Mouse (Mus musculus): ENCODE measurements around the gene Psmb7. TPM values are rescaled to one million over a fixed set of nuclear protein-coding genes. Genes with fewer than 3 reads are reported as not detected.

The Psmb7 gene
- 46.5 and 82.9 TPM in 2 replicates for polyA plus RNA-seq (2011; ENCODE audit: insufficient read depth, insufficient read length, low replicate concordance, missing spikeins)

DNA sequence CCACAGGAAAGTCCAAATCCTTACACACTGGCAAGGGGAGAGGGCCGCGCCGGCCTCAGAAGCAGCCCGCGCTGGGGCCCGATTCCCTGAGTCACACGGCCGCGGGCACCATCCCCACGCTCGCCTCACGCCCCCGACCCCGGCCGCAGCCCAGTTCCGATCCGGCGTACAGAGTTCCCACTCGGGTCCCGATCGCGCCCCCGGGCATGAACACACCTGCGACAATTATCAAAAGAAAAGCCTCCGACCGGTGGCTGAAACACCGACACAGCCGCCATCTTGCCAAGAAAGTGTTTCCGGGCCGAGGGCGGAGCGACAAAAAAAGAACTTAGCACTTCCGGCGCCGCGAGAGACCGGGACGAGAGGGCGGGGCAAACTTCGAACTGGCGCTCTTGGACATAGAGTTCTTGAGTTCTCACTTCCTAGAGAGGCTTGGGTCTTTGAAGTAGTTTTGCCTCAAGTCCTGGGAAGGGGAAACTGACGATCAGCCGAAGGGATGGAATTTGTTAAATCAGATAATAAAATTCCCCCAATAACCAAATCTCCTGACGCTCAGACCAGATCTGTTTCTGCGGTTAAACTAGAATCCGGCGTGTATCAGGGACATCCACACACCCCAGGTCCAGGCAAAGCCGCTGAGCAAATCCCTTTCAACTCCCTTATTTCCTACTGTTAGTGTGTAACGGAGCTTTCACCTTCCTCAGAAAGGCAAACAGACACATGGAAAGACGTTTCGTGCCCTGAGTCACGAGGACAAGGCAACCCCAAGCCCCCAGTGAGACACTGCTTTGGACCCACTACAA is at the start of gene Psmb7:
TSS of gene Psmb7 (minus strand) at position 463 of the 803 bp plus-strand sequence.
- TF ChIP-seq POLR2A (IDR thresholded peaks at IDR 0.05; ENCODE audit: borderline replicate concordance, control insufficient read depth, low read depth, low read length) (peak; percentile 44; the same call in 1 of the 2 replicates), CTCF (IDR thresholded peaks at IDR 0.05; ENCODE audit: control insufficient read depth, insufficient read depth, low read length) (no peak)
- Histone ChIP-seq H3K27ac (ENCODE audit: control insufficient read depth, insufficient read depth, low read depth, low read length, poor library complexity) (peak within 1 kb of the TSS; percentile 60; the same call in 1 of the 2 replicates), H3K4me3 (replicated peaks; ENCODE audit: control insufficient read depth, low read depth, low read length) (peak within 1 kb of the TSS; percentile 95), H3K4me1 (ENCODE audit: control insufficient read depth, insufficient read depth, low read length) (no peaks in the 10 kb centered on the region; the same call in 1 of the 2 replicates)
- WGBS, result 4% methylated on average over 52 of the region's 52 CpGs

DNA sequence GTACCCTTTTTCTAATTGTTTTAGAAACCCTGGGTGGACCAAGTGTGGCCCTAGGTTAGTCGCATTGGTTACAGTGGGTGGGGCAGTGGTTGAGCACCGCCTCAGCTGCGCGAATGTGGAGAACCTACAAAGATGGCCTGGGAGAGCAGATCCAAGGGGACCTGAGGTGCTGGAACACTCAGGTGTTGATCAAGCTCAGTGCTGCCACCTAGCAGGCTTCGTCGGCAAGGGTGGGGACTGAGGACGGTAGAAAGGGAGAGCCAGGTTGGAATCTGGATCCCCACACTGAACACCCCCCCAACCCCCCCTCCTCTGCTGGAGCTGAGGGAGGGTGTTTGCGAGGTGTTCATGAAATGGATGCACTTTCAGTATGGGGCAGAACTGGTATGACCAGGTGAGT is 47.7 kb upstream of the Psmb7 start:
- Histone ChIP-seq H3K27ac (ENCODE audit: control insufficient read depth, insufficient read depth, low read depth, low read length, poor library complexity) (no peak overlapping the region; the same call in 1 of the 2 replicates), H3K4me1 (ENCODE audit: control insufficient read depth, insufficient read depth, low read length) (no peaks in the 10 kb centered on the region), H3K4me3 (replicated peaks; ENCODE audit: control insufficient read depth, low read depth, low read length) (no peak overlapping the region)
- 20% methylated on average over 8 of the region's 8 CpGs for WGBS
- peak; percentile 60; the same call in 1 of the 2 replicates for TF ChIP-seq CTCF (IDR thresholded peaks at IDR 0.05; ENCODE audit: control insufficient read depth, insufficient read depth, low read length)
- no peak for TF ChIP-seq POLR2A (IDR thresholded peaks at IDR 0.05; ENCODE audit: borderline replicate concordance, control insufficient read depth, low read depth, low read length)

DNA sequence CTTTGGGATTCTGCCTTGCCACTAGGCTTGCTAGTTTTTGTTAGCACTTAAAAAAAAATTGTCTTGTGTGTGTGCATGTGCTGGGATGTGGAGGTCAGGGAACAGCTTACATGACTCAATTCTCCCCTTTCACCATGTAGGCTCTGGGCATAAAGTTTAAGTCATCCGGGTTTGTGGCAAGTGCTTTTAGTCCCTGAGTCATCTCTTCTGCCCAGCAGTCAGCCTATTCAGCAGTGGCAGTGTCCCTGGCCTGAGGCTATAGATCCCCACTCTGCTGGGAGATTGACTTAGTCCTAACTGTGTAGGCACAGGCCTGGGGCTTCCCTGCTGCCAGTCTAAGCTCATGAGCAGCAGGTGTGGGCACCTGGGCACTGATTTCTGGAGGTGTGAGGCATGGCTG is 46.0 kb upstream of the Psmb7 start:
- no peaks in the 10 kb centered on the region for H3K4me1 ChIP-seq (ENCODE audit: control insufficient read depth, insufficient read depth, low read length)
- no peak for TF ChIP-seq POLR2A (IDR thresholded peaks at IDR 0.05; ENCODE audit: borderline replicate concordance, control insufficient read depth, low read depth, low read length)
- no peak for TF ChIP-seq CTCF (IDR thresholded peaks at IDR 0.05; ENCODE audit: control insufficient read depth, insufficient read depth, low read length)
- 44% methylated on average over 1 of the region's 1 CpGs for WGBS
- H3K4me3 ChIP-seq (replicated peaks; ENCODE audit: control insufficient read depth, low read depth, low read length), result no peak overlapping the region
- H3K27ac ChIP-seq (ENCODE audit: control insufficient read depth, insufficient read depth, low read depth, low read length, poor library complexity), result no peak overlapping the region

DNA sequence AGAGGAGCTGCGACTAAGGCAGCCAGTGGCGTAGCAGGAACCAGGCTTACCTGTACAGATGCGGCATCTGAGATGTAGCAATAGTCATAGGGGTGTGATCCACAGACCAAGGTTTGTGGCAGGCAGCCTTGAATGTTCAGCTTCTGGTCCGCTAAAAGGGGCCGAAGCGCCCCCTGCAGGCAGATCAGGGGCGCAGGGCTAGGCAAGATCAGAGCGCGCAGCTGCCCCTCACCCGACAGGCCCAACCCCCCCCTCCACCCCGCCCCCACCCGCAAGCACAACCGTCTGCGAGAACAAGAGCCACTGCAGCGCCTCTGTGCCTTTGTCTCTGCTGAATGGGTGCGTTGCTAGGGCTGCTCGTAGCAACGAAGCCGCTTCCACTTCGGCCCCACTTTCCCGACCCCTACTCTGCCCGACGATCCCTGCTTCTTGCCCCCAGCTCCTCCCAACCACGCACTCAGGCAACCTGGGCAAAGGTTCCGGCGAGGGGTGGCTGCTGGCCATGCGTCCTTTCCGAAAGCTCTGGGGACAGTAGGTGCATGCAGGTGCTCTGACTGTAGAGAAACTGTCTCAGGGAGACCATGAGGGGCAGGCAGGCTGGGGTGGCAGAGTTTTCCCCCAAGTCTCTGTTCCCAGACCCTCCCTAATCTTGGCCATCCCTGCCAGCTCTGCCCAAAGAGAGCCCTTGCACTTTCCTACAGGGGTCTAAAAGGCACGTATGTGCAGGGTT is 45.1 kb upstream of the Psmb7 start:
- no peak for TF ChIP-seq POLR2A (IDR thresholded peaks at IDR 0.05; ENCODE audit: borderline replicate concordance, control insufficient read depth, low read depth, low read length)
- TF ChIP-seq CTCF (IDR thresholded peaks at IDR 0.05; ENCODE audit: control insufficient read depth, insufficient read depth, low read length), result peak; percentile 30; the same call in 1 of the 2 replicates
- Histone ChIP-seq H3K4me3 (replicated peaks; ENCODE audit: control insufficient read depth, low read depth, low read length) (no peak overlapping the region), H3K27ac (ENCODE audit: control insufficient read depth, insufficient read depth, low read depth, low read length, poor library complexity) (no peak overlapping the region), H3K4me1 (ENCODE audit: control insufficient read depth, insufficient read depth, low read length) (no peaks in the 10 kb centered on the region)
- WGBS, result 10% methylated on average over 29 of the region's 29 CpGs

DNA sequence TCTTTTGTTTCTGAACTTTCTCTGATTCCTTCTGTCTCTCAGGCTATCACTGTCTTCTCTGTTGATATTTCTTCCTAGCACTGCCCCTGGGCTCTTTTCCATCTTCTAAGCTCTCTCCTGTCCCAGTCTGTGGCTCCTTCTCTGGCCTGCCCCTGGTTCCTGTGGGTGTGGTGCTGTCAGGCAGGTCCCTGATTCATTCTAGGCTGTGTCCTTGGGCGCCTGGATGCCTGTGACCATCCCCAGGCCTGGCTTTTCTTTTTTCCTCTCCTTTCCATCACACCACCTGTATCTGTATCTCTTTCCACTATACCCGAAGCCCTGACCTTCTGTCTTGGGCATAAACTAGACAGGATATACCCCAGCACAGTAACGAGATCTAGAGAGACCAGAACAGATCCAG is 41.9 kb upstream of the Psmb7 start:
- TF ChIP-seq POLR2A (IDR thresholded peaks at IDR 0.05; ENCODE audit: borderline replicate concordance, control insufficient read depth, low read depth, low read length) (no peak), CTCF (IDR thresholded peaks at IDR 0.05; ENCODE audit: control insufficient read depth, insufficient read depth, low read length) (no peak)
- Histone ChIP-seq H3K4me1 (ENCODE audit: control insufficient read depth, insufficient read depth, low read length) (no peaks in the 10 kb centered on the region), H3K4me3 (replicated peaks; ENCODE audit: control insufficient read depth, low read depth, low read length) (no peak overlapping the region), H3K27ac (ENCODE audit: control insufficient read depth, insufficient read depth, low read depth, low read length, poor library complexity) (no peak overlapping the region)
- WGBS, result 69% methylated on average over 3 of the region's 3 CpGs

DNA sequence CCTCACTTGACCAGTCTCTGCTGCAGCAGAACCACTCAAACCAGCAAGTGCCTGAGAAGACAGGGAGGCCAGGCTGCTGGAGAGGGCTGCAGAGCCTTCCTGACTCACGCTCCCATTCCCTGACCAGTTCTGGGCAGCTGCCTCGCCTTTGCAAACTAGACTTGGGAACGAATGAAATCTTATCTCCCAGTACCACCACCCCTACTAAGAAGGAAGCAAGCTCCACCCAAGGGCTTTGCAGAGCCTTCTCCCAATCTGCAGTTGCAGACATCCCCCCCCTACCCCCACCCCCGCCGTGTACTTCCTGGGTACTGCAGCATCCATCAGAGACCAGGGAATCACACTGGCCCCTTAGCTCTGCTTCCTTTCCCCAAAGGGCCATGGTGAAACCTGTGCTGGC is 39.2 kb upstream of the Psmb7 start:
- WGBS, result 59% methylated on average over 5 of the region's 5 CpGs
- Histone ChIP-seq H3K4me3 (replicated peaks; ENCODE audit: control insufficient read depth, low read depth, low read length) (no peak overlapping the region), H3K4me1 (ENCODE audit: control insufficient read depth, insufficient read depth, low read length) (no peaks in the 10 kb centered on the region), H3K27ac (ENCODE audit: control insufficient read depth, insufficient read depth, low read depth, low read length, poor library complexity) (no peak overlapping the region)
- TF ChIP-seq POLR2A (IDR thresholded peaks at IDR 0.05; ENCODE audit: borderline replicate concordance, control insufficient read depth, low read depth, low read length) (no peak), CTCF (IDR thresholded peaks at IDR 0.05; ENCODE audit: control insufficient read depth, insufficient read depth, low read length) (no peak)

DNA sequence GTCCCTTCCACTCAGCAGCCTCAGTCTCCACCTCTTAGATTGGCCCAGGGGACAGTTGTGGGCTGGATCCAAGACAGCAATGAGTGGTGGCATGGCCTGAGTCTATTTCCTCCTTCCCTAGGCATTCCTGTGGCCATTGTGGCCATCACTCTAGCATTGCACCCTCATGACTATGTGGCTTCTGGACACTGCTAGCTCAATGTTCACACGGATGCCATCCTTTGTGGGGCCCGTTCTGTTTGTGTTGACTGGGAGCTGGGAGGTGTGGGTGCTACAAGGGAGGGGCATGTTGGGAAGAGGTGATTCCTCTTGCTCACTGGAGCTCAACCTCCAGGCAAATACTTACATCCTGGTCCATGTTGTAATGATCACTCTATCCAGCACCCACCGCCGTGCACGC is 38.3 kb upstream of the Psmb7 start:
- no peak overlapping the region for H3K4me3 ChIP-seq (replicated peaks; ENCODE audit: control insufficient read depth, low read depth, low read length)
- TF ChIP-seq CTCF (IDR thresholded peaks at IDR 0.05; ENCODE audit: control insufficient read depth, insufficient read depth, low read length), result no peak
- TF ChIP-seq POLR2A (IDR thresholded peaks at IDR 0.05; ENCODE audit: borderline replicate concordance, control insufficient read depth, low read depth, low read length), result no peak
- H3K4me1 ChIP-seq (ENCODE audit: control insufficient read depth, insufficient read depth, low read length), result no peaks in the 10 kb centered on the region
- 90% methylated on average over 5 of the region's 5 CpGs for WGBS
- H3K27ac ChIP-seq (ENCODE audit: control insufficient read depth, insufficient read depth, low read depth, low read length, poor library complexity), result no peak overlapping the region

DNA sequence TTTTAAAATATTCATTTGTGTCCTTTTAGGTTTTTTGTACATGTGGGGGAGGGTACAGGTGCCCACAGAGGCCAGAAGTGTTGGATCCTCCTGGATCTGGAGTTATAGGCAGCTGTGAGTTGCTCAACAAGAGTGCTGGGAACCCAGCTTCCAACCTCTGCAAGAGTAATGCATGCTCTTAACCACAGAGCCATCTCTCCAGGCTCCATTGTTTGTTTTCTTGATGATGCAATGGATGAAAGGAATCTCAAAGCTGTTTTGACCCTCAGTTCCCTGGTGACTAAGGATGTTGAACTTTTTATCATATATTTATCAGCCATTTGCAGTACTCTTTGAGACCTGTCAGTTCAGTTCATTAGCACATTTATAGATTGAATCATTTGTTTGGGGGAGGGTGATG is 35.1 kb upstream of the Psmb7 start:
- Histone ChIP-seq H3K27ac (ENCODE audit: control insufficient read depth, insufficient read depth, low read depth, low read length, poor library complexity) (no peak overlapping the region), H3K4me3 (replicated peaks; ENCODE audit: control insufficient read depth, low read depth, low read length) (no peak overlapping the region), H3K4me1 (ENCODE audit: control insufficient read depth, insufficient read depth, low read length) (no peaks in the 10 kb centered on the region)
- TF ChIP-seq POLR2A (IDR thresholded peaks at IDR 0.05; ENCODE audit: borderline replicate concordance, control insufficient read depth, low read depth, low read length) (no peak), CTCF (IDR thresholded peaks at IDR 0.05; ENCODE audit: control insufficient read depth, insufficient read depth, low read length) (no peak)
